Mouse (Mus musculus) megakaryocyte, adult 5-6 weeks (primary cell): ENCODE measurements around the gene Ankrd44. TPM values are rescaled to one million over a fixed set of nuclear protein-coding genes. Genes with fewer than 3 reads are reported as not detected.

ENCODE experiments used
- ATAC-seq: 2 replicates; pipeline ENCODE4 v1.8.0; 2016; ENCODE audit warnings: mild to moderate bottlenecking, inconsistent platforms; ENCODE audit not compliant: poor library complexity, severe bottlenecking
- total RNA-seq, 2 experiments: library from RNA; stranded (forward) in 1 of 2; stranded (reverse) in 1 of 2; fragments of 153-499, 151-499 nt in 1 of 2; fragments of 221-1000, 200-1000 nt in 1 of 2; gene quantifications; 2 replicates each; pipeline versions ENCODE4 v1.2.3 to v1.2.4; 2015 to 2017

Ankrd44 gene
- total RNA-seq, 2 experiments from 2014 or later, result 124 to 209 TPM

- no peak for ATAC-seq
Measured at GRCm38 (mm10) chr1:54665095-54665494, 261.1 kb downstream of the Ankrd44 start.

GRCm38 (mm10) chr1:54660674-54661073, 265.5 kb downstream of the Ankrd44 start:
- ATAC-seq, result peak; percentile 84

DNA sequence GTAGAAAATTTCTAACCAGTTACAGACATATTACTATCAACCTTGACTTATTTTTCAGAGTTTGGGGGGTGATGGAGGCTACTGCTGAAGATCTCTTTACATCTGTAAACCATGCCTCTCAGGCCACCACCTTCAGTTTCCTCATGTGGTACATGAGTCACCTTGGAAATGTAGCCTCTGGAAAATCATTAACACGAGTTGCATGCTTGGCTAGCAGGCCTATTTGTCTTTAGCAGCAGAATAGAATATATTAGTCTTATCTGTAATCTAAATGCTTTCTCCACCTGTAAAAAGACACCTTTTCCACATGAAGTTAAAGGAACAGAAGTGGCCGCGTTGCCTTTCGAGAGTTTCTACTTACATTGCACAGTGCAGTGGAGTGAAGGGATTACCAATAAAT, 267.6 kb downstream of the Ankrd44 start:
- no peak for ATAC-seq

DNA sequence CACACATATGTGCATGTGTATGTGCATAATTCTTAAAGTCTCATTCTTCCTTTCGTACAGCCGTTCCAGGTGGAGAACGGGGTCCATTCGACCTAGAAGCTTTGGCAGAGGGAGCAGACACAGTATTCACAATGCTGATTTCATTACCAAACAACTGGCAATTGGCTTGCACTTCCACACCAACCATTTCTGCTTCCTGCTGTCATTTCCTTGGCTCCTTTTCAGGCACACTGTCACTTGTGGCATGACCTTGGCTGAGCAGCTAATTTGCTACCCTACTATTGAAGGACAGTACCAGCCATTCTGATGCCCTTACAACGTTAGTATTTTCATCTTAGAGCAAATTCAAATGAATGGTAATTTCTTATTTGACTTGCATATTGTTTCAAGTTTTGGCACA, 277.9 kb downstream of the Ankrd44 start:
- ATAC-seq, result no peak

- ATAC-seq, result 0 out of 2 replicates have a peak, but pooled peaks have one; percentile 35
Measured at GRCm38 (mm10) chr1:54647335-54647745, 278.8 kb downstream of the Ankrd44 start.

- ATAC-seq, result no peak
Measured at GRCm38 (mm10) chr1:54640184-54640795, 285.9 kb downstream of the Ankrd44 start.

- no peak for ATAC-seq
Measured at GRCm38 (mm10) chr1:54639506-54640078, 286.6 kb downstream of the Ankrd44 start.

GRCm38 (mm10) chr1:54639076-54639475, 287.1 kb downstream of the Ankrd44 start:
- ATAC-seq, result no peak

DNA sequence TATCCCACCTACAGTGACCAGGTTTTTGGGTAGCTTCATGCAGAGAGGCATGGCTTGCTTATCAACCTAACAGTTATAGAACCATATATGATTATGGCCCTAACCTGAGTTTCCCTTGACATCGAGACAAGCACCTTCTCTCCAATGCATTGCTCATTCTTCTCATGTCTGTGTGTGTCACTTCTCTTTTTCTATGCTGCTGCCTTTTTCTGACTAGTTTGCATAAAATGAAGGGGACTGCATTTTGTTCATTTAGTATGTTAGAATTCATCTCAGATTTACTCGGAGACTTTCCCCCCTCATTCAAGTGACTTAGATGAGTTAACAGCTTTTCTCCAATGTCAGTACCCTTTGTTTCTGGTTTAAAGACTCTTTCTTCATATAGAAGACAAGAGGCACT, 288.8 kb downstream of the Ankrd44 start:
- no peak for ATAC-seq

GRCm38 (mm10) chr1:54629106-54629505, 297.1 kb downstream of the Ankrd44 start:
- no peak for ATAC-seq

- no peak for ATAC-seq
Measured at GRCm38 (mm10) chr1:54614963-54615362, 311.2 kb downstream of the Ankrd44 start.

DNA sequence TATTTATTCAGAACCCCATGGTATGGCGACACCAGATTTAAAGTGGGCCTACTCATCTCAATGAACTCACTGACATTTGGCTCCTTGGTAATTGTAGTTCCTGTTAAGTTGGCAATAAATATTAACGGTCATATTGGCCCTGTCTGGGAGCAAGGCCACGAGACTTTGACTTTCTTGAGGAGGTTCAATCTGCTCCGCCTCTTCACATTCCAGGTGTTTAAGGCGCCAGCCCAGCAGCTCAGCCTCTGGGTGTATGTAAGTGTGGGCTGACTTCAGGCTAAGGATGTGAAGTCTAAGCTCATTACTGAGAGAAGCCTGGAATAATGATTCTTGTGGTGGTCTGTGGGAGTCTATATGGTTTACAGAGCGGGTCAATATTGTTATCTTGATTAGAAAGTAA, 313.8 kb downstream of the Ankrd44 start:
- ATAC-seq, result no peak

- no peak for ATAC-seq
Measured at GRCm38 (mm10) chr1:54611891-54612290, 314.3 kb downstream of the Ankrd44 start.

DNA sequence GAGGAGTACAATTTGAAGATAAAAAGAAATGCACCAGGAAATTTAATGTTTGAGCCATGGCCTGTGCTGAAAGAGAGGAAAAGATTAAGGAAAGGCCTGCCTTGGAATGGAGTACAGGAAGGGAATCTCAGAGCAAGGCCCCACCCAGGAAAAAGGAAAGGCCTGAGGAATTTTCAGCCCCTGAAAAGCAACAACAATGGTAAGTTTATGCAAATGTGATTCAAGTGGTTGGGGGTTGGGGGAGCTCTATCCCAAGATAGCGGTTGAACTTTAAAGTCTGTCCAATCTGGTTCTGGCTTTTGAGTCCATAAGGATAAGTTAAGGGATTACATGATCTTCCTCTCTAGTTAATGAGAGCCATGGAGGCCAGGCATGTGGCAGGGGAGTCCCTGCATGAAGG, 319.3 kb downstream of the Ankrd44 start:
- ATAC-seq, result no peak

DNA sequence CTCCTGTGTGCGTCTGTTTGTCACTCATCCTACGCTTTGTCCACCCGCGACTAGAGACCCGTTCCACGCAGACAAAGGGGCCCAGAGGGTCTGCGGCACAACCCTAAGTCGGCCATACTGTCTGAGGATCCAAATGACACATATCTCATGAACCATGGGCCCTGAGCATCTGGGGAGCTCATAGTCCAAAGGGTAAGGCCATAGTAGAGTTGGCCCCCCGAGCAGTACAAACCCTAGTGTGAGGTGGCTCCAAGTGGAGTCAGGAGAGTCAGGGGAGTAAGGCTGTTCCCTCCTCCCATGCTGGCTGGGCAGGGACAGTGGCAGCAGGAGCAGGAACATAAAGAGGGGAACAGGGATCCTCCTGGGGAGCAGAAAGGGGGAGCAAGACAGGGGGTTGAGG, 324.5 kb downstream of the Ankrd44 start:
- no peak for ATAC-seq

- no peak for ATAC-seq
Measured at GRCm38 (mm10) chr1:54600275-54600674, 325.9 kb downstream of the Ankrd44 start.

DNA sequence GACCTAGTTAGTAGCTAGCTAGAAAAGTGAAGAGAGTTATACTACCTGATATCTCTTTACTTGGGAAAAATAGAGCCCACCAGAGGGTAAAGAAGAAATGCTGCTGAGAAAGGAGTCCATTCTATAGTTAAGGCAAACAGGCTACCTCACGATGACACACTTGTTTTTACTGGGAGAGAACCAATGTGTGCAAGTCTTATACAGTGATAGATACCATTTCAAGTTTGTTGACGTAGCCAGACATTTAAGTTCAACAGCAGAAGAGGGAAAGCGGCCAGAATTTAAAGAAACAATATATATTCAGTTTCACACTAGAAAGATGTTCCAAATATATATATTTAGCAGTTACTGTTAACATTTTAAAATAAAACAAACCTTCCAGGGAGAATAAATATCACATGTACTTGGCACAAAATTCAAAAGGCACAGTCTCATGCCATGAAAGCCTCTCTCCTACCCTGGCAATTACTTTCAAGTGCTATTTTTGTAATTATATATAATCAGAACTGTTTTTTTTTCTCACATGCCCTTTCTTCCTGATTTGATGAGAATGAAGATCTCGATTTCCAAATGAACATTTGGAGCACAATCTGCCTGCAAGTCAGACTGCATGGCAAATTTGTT, 328.5 kb downstream of the Ankrd44 start:
- ATAC-seq, result no peak

GRCm38 (mm10) chr1:54596151-54596550, 330.0 kb downstream of the Ankrd44 start:
- ATAC-seq, result no peak
